Mouse (Mus musculus) heart, embryonic 13.5 days (tissue): ENCODE data around the gene Kmt2a. TPM values are rescaled to one million over a fixed set of nuclear protein-coding genes. Genes with fewer than 3 reads are reported as not detected.

Experiments used
- ATAC-seq: fragments of 200-750 bp; cut with Nextera tagmentation; 2 replicates; pipeline ENCODE4 v1.8.0; 2017; ENCODE audit warnings: moderate TSS enrichment; ENCODE audit not compliant: insufficient number of reproducible peaks, low FRiP score, low TSS enrichment; ENCODE audit errors: extremely low read depth
- H3K27ac ChIP-seq: fragments of 300-500 bp; sonication (generic); replicated peaks from 2 replicates; pipeline ENCODE4 v1.5.1; 2015; ENCODE audit warnings: moderate library complexity, mild to moderate bottlenecking, inconsistent platforms
- H3K27me3 ChIP-seq: fragments of 300-500 bp; sonication (generic); replicated peaks from 2 replicates; pipeline ENCODE4 v1.6.1; 2015; ENCODE audit warnings: mild to moderate bottlenecking, inconsistent platforms
- H3K36me3 ChIP-seq: fragments of 300-500 bp; sonication (generic); 2 replicates; pipeline ENCODE4 v1.6.1; 2015; ENCODE audit warnings: mild to moderate bottlenecking, inconsistent platforms
- H3K4me1 ChIP-seq: fragments of 300-500 bp; sonication (generic); 2 replicates; pipeline ENCODE4 v1.6.1; 2015; ENCODE audit warnings: inconsistent platforms
- H3K4me2 ChIP-seq: fragments of 300-500 bp; sonication (generic); 2 replicates; pipeline ENCODE4 v1.6.1; 2015; ENCODE audit warnings: inconsistent platforms, mild to moderate bottlenecking, moderate library complexity
- H3K4me3 ChIP-seq: fragments of 300-500 bp; sonication (generic); 2 replicates; pipeline ENCODE4 v1.5.1; 2015; ENCODE audit warnings: moderate library complexity, mild to moderate bottlenecking, inconsistent platforms
- H3K9ac ChIP-seq: fragments of 300-500 bp; sonication (generic); 2 replicates; pipeline ENCODE4 v1.6.1; 2015; ENCODE audit warnings: inconsistent platforms, mild to moderate bottlenecking, moderate library complexity
- H3K9me3 ChIP-seq: fragments of 300-500 bp; sonication (generic); 2 replicates; pipeline ENCODE4 v1.6.1; 2016; ENCODE audit warnings: inconsistent platforms
- WGBS: fragments of 180-500 bp; shearing (Covaris S2); methylation state at CpG from one replicate; pipeline ENCODE4 v1.1.7; 2015; ENCODE audit warnings: mixed read lengths; 5-methylcytosine and 5-hydroxymethylcytosine counted together
- polyA plus RNA-seq: library from polyadenylated mRNA; unstranded; fragments of >200 nt; fragmentation: Nextera tagmentation; extraction: Ambion mirVana; gene quantifications from 2 replicates; pipeline ENCODE4 v1.2.1, GENCODE M21; 2015

Kmt2a gene
- polyA plus RNA-seq, 1 experiment from 2014 or later: 6.1 TPM

- H3K9ac ChIP-seq: no peak overlapping the region
- H3K36me3 ChIP-seq: peaks cover 100% of the 10 kb centered on the region
- no peak overlapping the region for H3K4me3 ChIP-seq
- no peak overlapping the region for H3K27ac ChIP-seq
- 89% methylated on average over 8 of the region's 8 CpGs for WGBS
- H3K27me3 ChIP-seq: no peaks in the 10 kb centered on the region
- no peak overlapping the region for H3K4me2 ChIP-seq
- H3K4me1 ChIP-seq: no peaks in the 10 kb centered on the region
- no peaks in the 10 kb centered on the region for H3K9me3 ChIP-seq
- no peak for ATAC-seq
These were observed 66.9 kb downstream of the Kmt2a start for GRCm38 (mm10) chr9:44814179-44814578.

DNA sequence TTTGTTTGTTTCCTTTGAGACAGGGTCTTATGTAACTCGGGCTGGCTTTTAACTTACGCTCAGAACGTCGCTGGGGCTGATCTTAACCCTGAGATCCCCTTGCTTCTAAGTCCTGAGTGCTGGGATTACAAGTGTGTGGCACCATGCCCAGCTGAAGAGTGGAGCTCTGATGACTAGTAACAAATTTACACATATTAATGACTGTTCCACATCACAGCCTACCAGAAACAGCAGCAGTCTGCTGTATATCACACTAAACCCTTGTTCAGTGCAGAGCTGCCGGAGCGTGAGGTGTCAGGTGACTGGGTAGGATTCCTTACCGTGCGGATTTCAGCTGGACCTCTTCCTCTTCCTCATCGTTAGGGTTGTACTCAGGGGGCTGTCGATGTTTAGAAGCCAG is 70.8 kb downstream of the Kmt2a start:
- Histone ChIP-seq H3K27ac (no peak overlapping the region), H3K9me3 (no peaks in the 10 kb centered on the region), H3K4me3 (no peak overlapping the region), H3K27me3 (no peaks in the 10 kb centered on the region), H3K4me2 (no peak overlapping the region), H3K9ac (no peak overlapping the region), H3K36me3 (peaks cover 99% of the 10 kb centered on the region), H3K4me1 (no peaks in the 10 kb centered on the region)
- no peak for ATAC-seq
- 83% methylated on average over 10 of the region's 10 CpGs for WGBS

DNA sequence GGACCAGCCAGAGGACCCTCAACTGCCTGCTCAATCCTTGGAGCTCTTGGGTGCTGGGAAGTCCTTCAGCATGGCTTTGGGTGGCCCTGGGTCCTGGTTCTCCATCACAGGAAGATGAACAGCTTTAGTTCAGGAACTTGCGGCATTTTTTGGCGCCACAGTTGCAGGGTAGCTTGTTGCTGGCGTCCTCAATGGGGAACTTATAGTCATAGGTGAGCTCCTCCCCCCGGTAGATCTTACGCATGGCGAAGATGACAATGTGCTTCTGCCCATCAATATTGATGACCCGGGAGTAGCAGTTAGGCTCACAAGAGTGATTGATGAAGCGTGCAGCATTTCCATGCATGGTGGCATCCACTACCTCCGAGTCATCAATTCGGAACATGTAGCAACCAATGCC is 73.3 kb downstream of the Kmt2a start:
- Histone ChIP-seq H3K27ac (no peak overlapping the region), H3K4me3 (no peak overlapping the region), H3K4me2 (no peak overlapping the region), H3K36me3 (peaks cover 82% of the 10 kb centered on the region), H3K27me3 (no peaks in the 10 kb centered on the region), H3K9ac (no peak overlapping the region), H3K9me3 (no peaks in the 10 kb centered on the region), H3K4me1 (no peaks in the 10 kb centered on the region)
- WGBS: 92% methylated on average over 10 of the region's 10 CpGs
- no peak for ATAC-seq

DNA sequence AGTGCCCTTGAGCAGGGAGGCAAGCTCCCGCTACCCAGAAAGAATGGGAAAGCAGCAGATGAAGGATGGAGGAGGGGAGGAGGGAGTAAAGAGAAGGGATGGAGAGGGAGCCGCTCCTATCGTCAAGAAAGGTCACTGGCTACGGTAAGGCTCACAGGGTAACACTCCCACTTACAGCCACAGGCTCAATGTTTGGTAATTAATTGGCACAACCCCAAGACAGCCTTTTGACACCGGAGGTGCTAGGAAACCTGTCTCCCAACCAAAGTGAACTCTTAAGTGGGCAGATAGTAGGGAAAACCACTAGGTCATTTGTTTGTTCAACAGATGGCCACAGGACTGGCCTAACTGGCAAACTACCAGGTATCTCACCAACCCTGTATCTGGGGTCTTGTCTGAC is 74.0 kb downstream of the Kmt2a start:
- WGBS: 73% methylated on average over 5 of the region's 5 CpGs
- Histone ChIP-seq H3K27me3 (0 out of 2 replicates have a peak, but pooled peaks cover under 1% of the 10 kb centered on the region), H3K9me3 (no peaks in the 10 kb centered on the region), H3K4me3 (no peak overlapping the region), H3K27ac (no peak overlapping the region), H3K4me2 (no peak overlapping the region), H3K36me3 (peaks cover 75% of the 10 kb centered on the region), H3K9ac (no peak overlapping the region), H3K4me1 (no peaks in the 10 kb centered on the region)
- no peak for ATAC-seq

GRCm38 (mm10) chr9:44805536-44805935 is 75.6 kb downstream of the Kmt2a start:
- Histone ChIP-seq H3K4me1 (no peaks in the 10 kb centered on the region), H3K4me3 (no peak overlapping the region), H3K9ac (no peak overlapping the region), H3K9me3 (no peaks in the 10 kb centered on the region), H3K4me2 (no peak overlapping the region), H3K27me3 (peaks cover 17% of the 10 kb centered on the region), H3K27ac (no peak overlapping the region), H3K36me3 (peaks cover 59% of the 10 kb centered on the region)
- ATAC-seq: no peak
- 83% methylated on average over 5 of the region's 5 CpGs for WGBS

DNA sequence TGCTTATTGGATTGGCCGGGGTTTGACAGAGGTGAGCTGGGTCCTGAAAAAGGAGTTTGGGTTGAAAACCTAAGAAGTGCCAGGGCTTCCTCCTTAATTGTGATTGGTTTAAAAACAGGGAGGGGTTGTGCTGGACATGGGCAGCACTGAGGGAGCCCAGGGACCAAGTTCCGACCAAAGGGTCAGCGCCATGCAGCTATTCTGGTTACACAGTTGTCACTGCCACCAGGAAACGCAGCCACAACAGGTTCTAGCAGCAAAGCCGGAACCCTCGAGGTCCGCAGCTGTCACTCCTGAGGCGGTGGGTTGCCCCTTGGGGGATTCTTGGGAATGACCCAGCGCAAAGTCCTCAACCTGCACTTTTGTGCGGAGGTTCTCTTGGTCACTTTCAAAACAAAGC is 76.4 kb downstream of the Kmt2a start:
- H3K36me3 ChIP-seq: peaks cover 51% of the 10 kb centered on the region

DNA sequence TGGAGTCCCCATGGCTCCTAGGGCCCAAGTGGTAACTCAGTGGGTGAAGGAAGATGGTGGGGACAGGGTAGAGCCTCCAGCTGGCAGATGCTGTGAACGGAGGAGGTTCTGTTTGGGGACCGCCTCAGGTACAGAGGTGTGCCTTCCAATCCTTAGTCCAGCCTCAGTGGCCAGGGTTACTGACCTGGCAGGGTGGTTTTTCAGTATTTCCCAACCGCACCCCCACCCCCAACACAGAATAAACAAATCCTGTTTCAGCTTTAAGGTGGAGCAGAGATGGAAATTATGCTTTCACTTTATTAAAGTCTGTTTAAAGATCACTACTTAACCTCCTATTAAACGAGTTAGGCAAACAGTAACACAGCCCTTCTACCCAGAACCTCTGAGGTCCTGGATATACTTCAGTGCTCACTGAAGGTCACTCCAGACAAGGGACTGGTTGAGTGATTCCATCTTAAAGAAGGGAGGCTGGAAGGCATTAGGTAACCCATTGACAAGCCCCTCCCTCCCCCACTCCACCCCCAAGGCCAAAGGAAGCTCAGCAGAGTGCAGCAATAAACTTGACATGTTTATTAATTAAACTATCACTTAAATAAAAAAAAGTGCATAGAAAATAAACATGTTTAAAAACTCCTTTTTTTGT is 78.2 kb downstream of the Kmt2a start, which contains the start of gene Ttc36:
Gene Ttc36 (minus strand): TSS at position 265 of the 643 bp plus-strand sequence.
- no peak for ATAC-seq
- H3K9me3 ChIP-seq: no peaks in the 10 kb centered on the region

More for the DNA sequence above, 76.4 kb downstream of the Kmt2a start:
- Histone ChIP-seq H3K27ac (no peak overlapping the region), H3K9ac (no peak overlapping the region), H3K4me2 (no peak overlapping the region), H3K27me3 (peaks cover 23% of the 10 kb centered on the region), H3K9me3 (no peaks in the 10 kb centered on the region), H3K4me3 (no peak overlapping the region), H3K4me1 (peaks cover 7% of the 10 kb centered on the region)
- 89% methylated on average over 10 of the region's 10 CpGs for WGBS
- no peak for ATAC-seq

DNA sequence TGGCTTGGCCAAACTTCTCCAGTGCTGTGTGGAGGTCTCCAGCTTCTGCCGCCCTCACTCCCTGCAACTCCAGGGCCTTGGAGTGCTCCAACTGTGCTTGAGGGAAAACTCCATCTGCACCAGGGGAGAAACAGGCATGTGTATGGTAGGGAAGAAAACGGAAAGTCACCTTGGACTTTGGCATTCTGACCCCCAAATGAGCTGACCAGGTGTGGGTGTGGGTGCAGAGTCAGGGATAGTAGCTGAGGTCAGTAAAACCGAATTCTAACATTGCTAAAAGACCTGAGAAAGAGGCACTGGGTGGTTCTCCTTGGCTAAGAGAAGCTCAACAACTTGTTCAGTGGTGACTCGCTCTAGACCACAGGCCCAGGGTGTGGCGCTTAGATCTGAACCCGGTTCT is 79.4 kb downstream of the Kmt2a start:
- no peaks in the 10 kb centered on the region for H3K9me3 ChIP-seq
- H3K4me2 ChIP-seq: no peak overlapping the region
- H3K36me3 ChIP-seq: peaks cover 21% of the 10 kb centered on the region
- peaks cover 44% of the 10 kb centered on the region for H3K27me3 ChIP-seq
- 68% methylated on average over 6 of the region's 6 CpGs for WGBS
- H3K4me1 ChIP-seq: peaks cover 16% of the 10 kb centered on the region
- H3K27ac ChIP-seq: no peak overlapping the region
- no peak overlapping the region for H3K9ac ChIP-seq
- no peak overlapping the region for H3K4me3 ChIP-seq
- ATAC-seq: no peak

More for the DNA sequence above, 78.2 kb downstream of the Kmt2a start, which contains the start of gene Ttc36:
- peaks cover 33% of the 10 kb centered on the region for H3K27me3 ChIP-seq
- no peak within 1 kb of the TSS for H3K4me3 ChIP-seq
- H3K4me2 ChIP-seq: no peak within 1 kb of the TSS
- 62% methylated on average over 4 of the region's 4 CpGs for WGBS
- peaks cover 33% of the 10 kb centered on the region for H3K36me3 ChIP-seq
- H3K27ac ChIP-seq: no peak within 1 kb of the TSS
- H3K9ac ChIP-seq: no peak within 1 kb of the TSS
- H3K4me1 ChIP-seq: peaks cover 16% of the 10 kb centered on the region

GRCm38 (mm10) chr9:44799958-44800324 is 81.2 kb downstream of the Kmt2a start:
- no peaks in the 10 kb centered on the region for H3K9me3 ChIP-seq
- peaks cover 48% of the 10 kb centered on the region for H3K27me3 ChIP-seq
- ATAC-seq: no peak
- H3K27ac ChIP-seq: no peak overlapping the region
- peaks cover 5% of the 10 kb centered on the region for H3K36me3 ChIP-seq
- peak overlapping the region; percentile 65 for H3K4me3 ChIP-seq
- WGBS: 42% methylated on average over 9 of the region's 9 CpGs
- H3K4me1 ChIP-seq: peaks cover 16% of the 10 kb centered on the region
- peak overlapping the region; percentile 82 for H3K4me2 ChIP-seq
- H3K9ac ChIP-seq: peak overlapping the region; percentile 82

DNA sequence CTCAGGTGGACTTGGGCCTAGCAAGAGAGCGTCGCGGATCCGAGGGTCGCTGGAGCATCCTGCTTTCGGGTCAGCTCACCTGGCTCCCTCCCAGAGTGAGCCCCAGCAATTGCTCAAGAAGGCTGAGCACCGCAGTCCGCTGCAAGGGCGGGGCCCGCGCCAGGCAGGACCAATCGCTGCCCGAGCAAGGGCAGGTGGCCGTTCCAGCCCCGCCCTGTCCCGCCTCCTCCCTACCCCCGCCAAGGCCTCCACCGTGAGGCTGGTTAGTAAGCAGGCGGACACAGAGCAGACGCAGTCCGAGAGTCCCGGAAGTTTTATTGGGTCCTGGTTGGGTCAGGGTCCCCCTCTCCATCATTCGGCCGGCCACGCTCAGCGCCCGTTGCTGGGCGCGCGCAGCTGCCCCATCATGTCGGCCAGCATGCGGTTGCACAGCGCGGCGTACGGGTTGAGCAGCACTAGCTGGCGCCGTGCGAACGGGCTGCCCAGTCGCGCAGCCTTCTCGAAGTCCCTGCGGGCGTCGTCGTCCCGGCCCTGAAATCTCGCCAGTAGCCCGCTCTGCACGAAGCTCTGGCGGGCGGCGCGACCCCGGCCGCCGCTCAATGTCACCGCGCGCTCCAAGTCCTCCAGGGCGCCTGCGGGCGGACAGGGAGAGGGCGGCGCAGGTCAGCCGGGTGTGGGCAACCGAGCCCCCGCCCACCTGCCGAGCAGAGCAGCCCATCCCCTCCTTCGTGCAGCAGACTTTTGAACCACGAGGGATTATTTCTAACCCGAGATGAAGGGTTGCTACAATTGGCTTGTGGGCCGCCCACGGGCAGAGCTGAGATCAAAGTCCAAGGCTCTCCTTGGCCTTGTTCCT is 81.8 kb downstream of the Kmt2a start, which contains the start of gene Tmem25:
Gene Tmem25 (minus strand): TSS at position 206 of the 856 bp plus-strand sequence.
- Histone ChIP-seq H3K4me3 (peak within 1 kb of the TSS; percentile 65), H3K27me3 (peaks cover 48% of the 10 kb centered on the region), H3K9me3 (no peaks in the 10 kb centered on the region), H3K36me3 (no peaks in the 10 kb centered on the region), H3K4me2 (peak within 1 kb of the TSS; percentile 82), H3K4me1 (peaks cover 16% of the 10 kb centered on the region), H3K9ac (peak within 1 kb of the TSS; percentile 82), H3K27ac (peak within 1 kb of the TSS; percentile 70)
- under 1% methylated on average over 75 of the region's 75 CpGs for WGBS
- ATAC-seq: peak; percentile 75

- no peak for ATAC-seq
- peaks cover 48% of the 10 kb centered on the region for H3K27me3 ChIP-seq
- H3K4me1 ChIP-seq: peaks cover 16% of the 10 kb centered on the region
- 38% methylated on average over 7 of the region's 7 CpGs for WGBS
- H3K4me3 ChIP-seq: peak overlapping the region; percentile 65; the same call in 1 of the 2 replicates
- no peaks in the 10 kb centered on the region for H3K9me3 ChIP-seq
- H3K4me2 ChIP-seq: peak overlapping the region; percentile 82
- H3K9ac ChIP-seq: no peak overlapping the region
- no peaks in the 10 kb centered on the region for H3K36me3 ChIP-seq
- H3K27ac ChIP-seq: no peak overlapping the region
These were observed 82.8 kb downstream of the Kmt2a start for GRCm38 (mm10) chr9:44798298-44798697.
